Mouse (Mus musculus) liver, postnatal 0 days (tissue): ENCODE data around the gene Tubb4a.
A peak's percentile ranks its signal among the peaks of the same experiment; 100 is the strongest.

ENCODE experiments used
- CTCF ChIP-seq: sonication (generic); IDR thresholded peaks from 2 replicates; pipeline ENCODE4 v1.5.1; 2016; ENCODE audit warnings: antibody characterized with exemption, low read depth
- EP300 ChIP-seq: IDR thresholded peaks from 2 replicates; pipeline ENCODE4 v1.6.1; 2016; ENCODE audit warnings: antibody characterized with exemption, low read depth, mild to moderate bottlenecking

GRCm38 (mm10) chr17:57099629-57100325, 12.2 kb upstream of the Tubb4a start:
- TF ChIP-seq CTCF (peak; percentile 19), EP300 (no peak)
